Mouse (Mus musculus): Measurements from ENCODE around the gene Lmo3.
A peak's percentile ranks its signal among the peaks of the same experiment; 100 is the strongest.

Lmo3 gene

GRCm38 (mm10) chr6:138581734-138582505, at the start of gene Lmo3:
Gene Lmo3 (minus strand): TSS chr6:138581968.
- no peak for DNase-seq

GRCm38 (mm10) chr6:138620786-138621185, 39.0 kb upstream of the Lmo3 start:
- no peak for DNase-seq

GRCm38 (mm10) chr6:138618396-138618795, 36.6 kb upstream of the Lmo3 start:
- no peak for DNase-seq

GRCm38 (mm10) chr6:138597016-138597415, 15.2 kb upstream of the Lmo3 start:
- DNase-seq = no peak

GRCm38 (mm10) chr6:138595991-138596698, 14.4 kb upstream of the Lmo3 start:
- DNase-seq = no peak

GRCm38 (mm10) chr6:138583314-138583713, 1.5 kb upstream of the Lmo3 start:
- DNase-seq = peak; percentile 55

GRCm38 (mm10) chr6:138582506-138583000, 785 bp upstream of the Lmo3 start:
- no peak for DNase-seq

- no peak for DNase-seq
Measured at GRCm38 (mm10) chr6:138580491-138581076, 1.2 kb downstream of the Lmo3 start.

GRCm38 (mm10) chr6:138563416-138563815, 18.4 kb downstream of the Lmo3 start:
- no peak for DNase-seq

- DNase-seq = peak; percentile 17
Measured at GRCm38 (mm10) chr6:138552144-138552543, 29.6 kb downstream of the Lmo3 start.

GRCm38 (mm10) chr6:138534879-138535278, 46.9 kb downstream of the Lmo3 start:
- no peak for DNase-seq

- no peak for DNase-seq
Measured at GRCm38 (mm10) chr6:138506642-138507041, 75.1 kb downstream of the Lmo3 start.

GRCm38 (mm10) chr6:138503946-138504345, 77.8 kb downstream of the Lmo3 start:
- DNase-seq = no peak

- DNase-seq = peak; percentile 19
Measured at GRCm38 (mm10) chr6:138482834-138483233, 98.9 kb downstream of the Lmo3 start.

- DNase-seq = peak; percentile 83
Measured at GRCm38 (mm10) chr6:138477611-138478010, 104.2 kb downstream of the Lmo3 start.

- no peak for DNase-seq
Measured at GRCm38 (mm10) chr6:138469204-138469603, 112.6 kb downstream of the Lmo3 start.

- no peak for DNase-seq
Measured at GRCm38 (mm10) chr6:138444515-138445048, 137.2 kb downstream of the Lmo3 start.

GRCm38 (mm10) chr6:138437351-138437750, 144.4 kb downstream of the Lmo3 start:
- DNase-seq = no peak

GRCm38 (mm10) chr6:138436813-138437212, 145.0 kb downstream of the Lmo3 start:
- DNase-seq = no peak

- peak; percentile 18 for DNase-seq
Measured at GRCm38 (mm10) chr6:138427394-138427793, 154.4 kb downstream of the Lmo3 start.

- DNase-seq = no peak
Measured at GRCm38 (mm10) chr6:138426894-138427293, 154.9 kb downstream of the Lmo3 start.

GRCm38 (mm10) chr6:138424514-138425225, 157.1 kb downstream of the Lmo3 start:
- DNase-seq = no peak

Measured in embryo, embryonic 11 days (tissue).